Mouse (Mus musculus): Measurements from ENCODE around the gene Necap1. TPM values are rescaled to one million over a fixed set of nuclear protein-coding genes. Genes with fewer than 3 reads are reported as not detected.

Necap1 gene
- polyA plus RNA-seq, 1 experiment = 8.6 TPM

DNA sequence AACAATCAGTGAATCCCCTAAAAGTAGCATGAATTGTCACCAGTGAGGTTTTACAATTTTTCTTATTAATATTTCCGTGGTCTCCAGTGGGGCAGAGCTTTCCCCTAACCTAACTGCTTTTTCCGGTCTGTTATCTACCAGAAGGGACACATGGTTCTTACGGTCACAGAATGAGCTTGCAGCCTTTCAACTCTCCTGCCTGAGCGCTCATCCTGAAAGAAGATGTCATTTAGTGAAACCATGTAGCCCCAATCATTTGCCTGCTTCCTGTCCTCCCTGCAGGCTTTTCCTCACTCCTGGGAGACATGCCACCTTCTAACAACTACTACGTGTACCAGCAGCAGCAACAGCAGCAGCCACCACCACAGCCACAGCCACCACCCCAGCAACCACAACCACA lies 36.7 kb upstream of the Necap1 start:
- peaks cover 70% of the 10 kb centered on the region for H3K36me3 ChIP-seq (ENCODE audit: control insufficient read depth, insufficient read depth, low read length)
- no peak overlapping the region for H3K4me3 ChIP-seq (ENCODE audit: low read depth, low read length)

DNA sequence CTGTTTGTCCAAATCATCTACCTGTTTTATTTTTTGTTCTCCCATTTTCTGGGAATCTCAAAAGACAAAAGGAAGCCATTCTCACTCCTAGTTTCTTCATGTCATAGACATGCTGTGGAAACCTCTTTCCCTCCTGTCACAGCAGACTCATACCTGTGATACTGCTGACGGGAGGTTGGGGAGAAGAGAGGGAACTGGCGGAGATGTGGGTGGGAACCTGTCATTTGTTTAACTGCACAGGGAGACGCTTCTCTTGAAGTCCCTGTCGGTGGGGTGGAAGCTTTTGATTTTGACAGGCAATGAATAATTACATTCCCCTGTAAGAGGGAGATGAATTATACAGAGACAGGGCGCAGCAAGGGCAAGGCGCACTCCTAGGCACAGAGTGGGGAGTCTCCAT lies 30.5 kb upstream of the Necap1 start:
- Histone ChIP-seq H3K4me3 (ENCODE audit: low read depth, low read length) (no peak overlapping the region), H3K4me1 (ENCODE audit: control insufficient read depth, insufficient read depth, insufficient read length, low read length) (no peaks in the 10 kb centered on the region), H3K27ac (ENCODE audit: insufficient read depth, low read depth, low read length) (no peak overlapping the region), H3K27me3 (ENCODE audit: control insufficient read depth, insufficient read depth, low read length) (no peaks in the 10 kb centered on the region), H3K36me3 (ENCODE audit: control insufficient read depth, insufficient read depth, low read length) (peaks cover 35% of the 10 kb centered on the region)
- WGBS = 81% methylated on average over 6 of the region's 6 CpGs
- TF ChIP-seq CTCF (IDR thresholded peaks at IDR 0.05; ENCODE audit: extremely low read depth, insufficient read length, insufficient replicate concordance, low read depth, low read length) (no peak), POLR2A (IDR thresholded peaks at IDR 0.05; ENCODE audit: low read depth, low read length) (no peak)

More for the DNA sequence above, 36.7 kb upstream of the Necap1 start:
- Histone ChIP-seq H3K4me1 (ENCODE audit: control insufficient read depth, insufficient read depth, insufficient read length, low read length) (no peaks in the 10 kb centered on the region), H3K27ac (ENCODE audit: insufficient read depth, low read depth, low read length) (no peak overlapping the region), H3K27me3 (ENCODE audit: control insufficient read depth, insufficient read depth, low read length) (no peaks in the 10 kb centered on the region)
- 92% methylated on average over 5 of the region's 5 CpGs for WGBS
- TF ChIP-seq CTCF (IDR thresholded peaks at IDR 0.05; ENCODE audit: extremely low read depth, insufficient read length, insufficient replicate concordance, low read depth, low read length) (no peak), POLR2A (IDR thresholded peaks at IDR 0.05; ENCODE audit: low read depth, low read length) (no peak)

- TF ChIP-seq CTCF (IDR thresholded peaks at IDR 0.05; ENCODE audit: extremely low read depth, insufficient read length, insufficient replicate concordance, low read depth, low read length) (no peak), POLR2A (IDR thresholded peaks at IDR 0.05; ENCODE audit: low read depth, low read length) (no peak)
- H3K4me1 ChIP-seq (ENCODE audit: control insufficient read depth, insufficient read depth, insufficient read length, low read length) = no peaks in the 10 kb centered on the region
- WGBS = 48% methylated on average over 2 of the region's 2 CpGs
- H3K4me3 ChIP-seq (ENCODE audit: low read depth, low read length) = no peak overlapping the region
- H3K36me3 ChIP-seq (ENCODE audit: control insufficient read depth, insufficient read depth, low read length) = no peaks in the 10 kb centered on the region
- no peaks in the 10 kb centered on the region for H3K27me3 ChIP-seq (ENCODE audit: control insufficient read depth, insufficient read depth, low read length)
- no peak overlapping the region for H3K27ac ChIP-seq (ENCODE audit: insufficient read depth, low read depth, low read length)
Measured at GRCm38 (mm10) chr6:122852696-122853095, 21.6 kb upstream of the Necap1 start.

GRCm38 (mm10) chr6:122854552-122854951 lies 19.7 kb upstream of the Necap1 start:
- TF ChIP-seq CTCF (IDR thresholded peaks at IDR 0.05; ENCODE audit: extremely low read depth, insufficient read length, insufficient replicate concordance, low read depth, low read length) = no peak
- no peak for TF ChIP-seq POLR2A (IDR thresholded peaks at IDR 0.05; ENCODE audit: low read depth, low read length)

GRCm38 (mm10) chr6:122855955-122856354 lies 18.3 kb upstream of the Necap1 start, which contains the start of gene C3ar1:
Gene C3ar1, minus strand, starts transcription at chr6:122856161.
- Histone ChIP-seq H3K36me3 (ENCODE audit: control insufficient read depth, insufficient read depth, low read length) (no peaks in the 10 kb centered on the region), H3K27me3 (ENCODE audit: control insufficient read depth, insufficient read depth, low read length) (no peaks in the 10 kb centered on the region), H3K4me1 (ENCODE audit: control insufficient read depth, insufficient read depth, insufficient read length, low read length) (no peaks in the 10 kb centered on the region), H3K27ac (ENCODE audit: insufficient read depth, low read depth, low read length) (no peak within 1 kb of the TSS), H3K4me3 (ENCODE audit: low read depth, low read length) (no peak within 1 kb of the TSS)
- WGBS = 32% methylated on average over 7 of the region's 7 CpGs
- TF ChIP-seq POLR2A (IDR thresholded peaks at IDR 0.05; ENCODE audit: low read depth, low read length) = no peak
- no peak for TF ChIP-seq CTCF (IDR thresholded peaks at IDR 0.05; ENCODE audit: extremely low read depth, insufficient read length, insufficient replicate concordance, low read depth, low read length)

More at GRCm38 (mm10) chr6:122854552-122854951, 19.7 kb upstream of the Necap1 start:
- Histone ChIP-seq H3K27ac (ENCODE audit: insufficient read depth, low read depth, low read length) (0 out of 2 replicates have a peak overlapping the region, but pooled peaks have one; percentile 9), H3K4me3 (ENCODE audit: low read depth, low read length) (no peak overlapping the region), H3K36me3 (ENCODE audit: control insufficient read depth, insufficient read depth, low read length) (no peaks in the 10 kb centered on the region), H3K27me3 (ENCODE audit: control insufficient read depth, insufficient read depth, low read length) (no peaks in the 10 kb centered on the region), H3K4me1 (ENCODE audit: control insufficient read depth, insufficient read depth, insufficient read length, low read length) (no peaks in the 10 kb centered on the region)
- 67% methylated on average over 12 of the region's 12 CpGs for WGBS

GRCm38 (mm10) chr6:122862434-122862833 lies 11.8 kb upstream of the Necap1 start:
- H3K4me3 ChIP-seq (ENCODE audit: low read depth, low read length) = no peak overlapping the region
- 42% methylated on average over 6 of the region's 6 CpGs for WGBS
- no peak overlapping the region for H3K27ac ChIP-seq (ENCODE audit: insufficient read depth, low read depth, low read length)
- TF ChIP-seq POLR2A (IDR thresholded peaks at IDR 0.05; ENCODE audit: low read depth, low read length) (no peak), CTCF (IDR thresholded peaks at IDR 0.05; ENCODE audit: extremely low read depth, insufficient read length, insufficient replicate concordance, low read depth, low read length) (no peak)
- no peaks in the 10 kb centered on the region for H3K36me3 ChIP-seq (ENCODE audit: control insufficient read depth, insufficient read depth, low read length)
- H3K4me1 ChIP-seq (ENCODE audit: control insufficient read depth, insufficient read depth, insufficient read length, low read length) = no peaks in the 10 kb centered on the region
- H3K27me3 ChIP-seq (ENCODE audit: control insufficient read depth, insufficient read depth, low read length) = no peaks in the 10 kb centered on the region

DNA sequence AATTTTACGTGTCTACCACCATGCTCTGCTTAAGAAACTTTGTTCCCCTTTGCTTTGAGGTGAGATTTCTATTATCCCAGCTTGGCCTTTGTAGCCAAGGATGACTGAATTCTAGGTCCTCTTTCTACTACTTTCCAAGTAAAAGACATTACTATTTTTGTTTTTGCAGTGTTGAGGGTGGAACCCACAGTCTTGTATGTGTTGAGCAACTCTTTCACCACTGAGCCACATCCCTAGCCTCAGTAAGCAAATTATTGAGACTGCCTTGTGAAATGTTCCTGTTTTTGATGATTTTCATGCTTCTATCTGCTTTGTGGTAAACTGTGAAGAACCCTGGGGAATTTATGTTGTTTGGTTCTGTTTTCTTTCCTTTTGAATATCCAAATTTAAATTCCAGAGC lies 11.4 kb upstream of the Necap1 start:
- Histone ChIP-seq H3K36me3 (ENCODE audit: control insufficient read depth, insufficient read depth, low read length) (no peaks in the 10 kb centered on the region), H3K4me1 (ENCODE audit: control insufficient read depth, insufficient read depth, insufficient read length, low read length) (no peaks in the 10 kb centered on the region), H3K27ac (ENCODE audit: insufficient read depth, low read depth, low read length) (no peak overlapping the region), H3K4me3 (ENCODE audit: low read depth, low read length) (no peak overlapping the region), H3K27me3 (ENCODE audit: control insufficient read depth, insufficient read depth, low read length) (no peaks in the 10 kb centered on the region)
- TF ChIP-seq POLR2A (IDR thresholded peaks at IDR 0.05; ENCODE audit: low read depth, low read length) = no peak
- no peak for TF ChIP-seq CTCF (IDR thresholded peaks at IDR 0.05; ENCODE audit: extremely low read depth, insufficient read length, insufficient replicate concordance, low read depth, low read length)
- 73% methylated on average over 1 of the region's 1 CpGs for WGBS
